Mouse (Mus musculus) spleen, adult 2 months (tissue): Measurements from ENCODE around the gene Prr5l.

Source experiments
- CTCF ChIP-seq: fragments of 200-500 bp; IDR thresholded peaks from 2 replicates; pipeline ENCODE4 v1.5.1; 2011; ENCODE audit warnings: mild to moderate bottlenecking, inconsistent platforms; ENCODE audit not compliant: insufficient read depth, insufficient read length, insufficient replicate concordance; ENCODE audit errors: extremely low read depth
- POLR2A ChIP-seq: fragments of 200-500 bp; IDR thresholded peaks from 2 replicates; pipeline ENCODE4 v1.6.1; 2011; ENCODE audit warnings: low read depth, low read length, inconsistent platforms

DNA sequence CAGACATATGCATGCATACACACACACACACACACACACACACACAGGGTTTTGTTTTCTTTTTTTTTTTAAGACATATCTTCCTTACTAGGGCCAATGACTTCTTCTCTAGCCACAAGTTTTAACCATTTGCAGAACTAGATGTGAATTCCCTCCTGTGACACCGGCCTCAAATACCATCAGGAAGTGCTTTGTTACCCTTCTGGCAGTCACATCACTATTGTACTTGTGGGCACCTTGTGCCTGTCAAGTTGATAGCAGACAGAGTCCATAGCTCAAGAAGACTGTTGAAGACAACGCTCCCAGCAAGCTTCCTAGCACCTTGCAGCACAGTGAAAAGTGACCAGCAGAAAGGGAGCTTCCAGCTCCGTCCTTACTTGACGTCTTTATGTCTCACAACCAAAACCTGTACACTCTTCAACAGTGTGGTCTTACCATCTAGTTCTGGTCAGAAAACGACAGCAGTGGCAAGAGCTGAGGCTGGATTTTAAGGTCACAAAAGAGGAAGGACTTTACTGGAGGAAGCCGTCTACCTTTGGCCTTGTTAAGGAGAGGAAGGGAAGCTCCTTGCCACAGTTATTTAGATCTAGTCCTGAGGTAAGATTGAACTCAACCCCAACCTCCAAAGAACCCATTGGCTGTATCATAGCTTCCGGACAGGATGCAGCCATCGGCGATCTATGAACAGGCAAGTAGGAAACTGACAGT lies 47.9 kb downstream of the Prr5l start:
- TF ChIP-seq CTCF (no peak), POLR2A (no peak)
